Mouse (Mus musculus): Measurements from ENCODE around the gene Ctdspl. TPM values are rescaled to one million over a fixed set of nuclear protein-coding genes. Genes with fewer than 3 reads are reported as not detected.

Ctdspl gene
- 7.4 TPM for polyA plus RNA-seq (2015; fragmentation: Illumina TruSeq; extraction: RNeasy Lipid Tissue Mini Kit (QIAGEN cat#74804); ENCODE audit: insufficient read depth, low read depth, low replicate concordance)

GRCm38 (mm10) chr9:118926111-118926650 is at the start of gene Ctdspl:
TSS of gene Ctdspl (plus strand) at chr9:118926453.

DNA sequence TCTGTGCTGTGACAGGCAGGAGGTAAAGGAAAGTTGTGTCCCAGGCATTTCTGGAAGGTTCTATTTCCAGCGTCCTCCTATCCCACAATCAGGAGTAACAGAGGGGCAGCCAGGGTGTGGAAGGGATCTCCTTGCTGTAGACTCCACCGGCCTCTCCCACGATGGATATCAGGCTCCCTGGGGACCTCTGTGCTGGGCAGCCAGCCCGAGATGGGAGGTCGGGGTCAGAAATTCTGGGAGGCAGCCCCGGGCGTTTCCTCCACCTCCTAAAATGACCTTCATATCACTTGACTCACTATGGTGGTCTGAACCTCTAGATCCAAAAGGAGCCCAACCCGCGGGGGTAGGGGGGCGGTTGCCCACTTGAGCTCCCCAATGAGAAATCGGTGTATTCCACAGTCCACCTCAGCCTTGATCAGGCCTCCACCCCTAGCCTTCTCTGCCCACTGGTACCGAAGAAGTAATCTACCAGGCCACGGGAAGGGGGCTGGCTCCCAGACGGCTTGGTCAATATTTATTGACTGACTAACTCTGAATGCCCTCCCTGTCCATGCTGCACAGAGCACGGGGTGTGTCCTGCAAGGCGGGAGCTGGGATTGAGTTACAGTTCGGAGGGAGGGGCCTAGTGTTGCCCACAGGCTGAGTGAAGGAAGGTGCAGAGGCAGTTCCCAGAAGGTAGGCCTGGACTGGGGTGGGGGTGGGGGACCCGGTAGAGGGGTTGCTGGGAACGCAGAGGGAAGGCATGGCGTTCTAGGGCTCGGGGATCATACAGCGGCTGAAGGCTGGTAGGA is 126.1 kb downstream of the Ctdspl start, which contains the start of gene Vill:
Gene Vill (plus strand): TSS at position 625 of the 791 bp plus-strand sequence.

Other genes starting within 250 kb of the Ctdspl start
- 3.9 TPM for gene Vill, start 126.3 kb downstream of the Ctdspl start, polyA plus RNA-seq (2015; fragmentation: Illumina TruSeq; extraction: RNeasy Lipid Tissue Mini Kit (QIAGEN cat#74804); ENCODE audit: insufficient read depth, low read depth, low replicate concordance)
- gene Plcd1, start 167.0 kb downstream of the Ctdspl start, polyA plus RNA-seq (2015; fragmentation: Illumina TruSeq; extraction: RNeasy Lipid Tissue Mini Kit (QIAGEN cat#74804); ENCODE audit: insufficient read depth, low read depth, low replicate concordance) = 7.4 TPM
- gene Dlec1, start 176.0 kb downstream of the Ctdspl start, polyA plus RNA-seq (2015; fragmentation: Illumina TruSeq; extraction: RNeasy Lipid Tissue Mini Kit (QIAGEN cat#74804); ENCODE audit: insufficient read depth, low read depth, low replicate concordance) = 0.66 TPM
- 0.63 TPM for gene Acaa1b, start 230.6 kb downstream of the Ctdspl start, polyA plus RNA-seq (2015; fragmentation: Illumina TruSeq; extraction: RNeasy Lipid Tissue Mini Kit (QIAGEN cat#74804); ENCODE audit: insufficient read depth, low read depth, low replicate concordance)
- not detected for gene Gm47289, start 232.7 kb downstream of the Ctdspl start, polyA plus RNA-seq (2015; fragmentation: Illumina TruSeq; extraction: RNeasy Lipid Tissue Mini Kit (QIAGEN cat#74804); ENCODE audit: insufficient read depth, low read depth, low replicate concordance)